Mouse (Mus musculus) intestine, embryonic 15.5 days (tissue): ENCODE results near the gene Crybg2. TPM values are rescaled to one million over a fixed set of nuclear protein-coding genes. Genes with fewer than 3 reads are reported as not detected.

Experiments used
- ATAC-seq: fragments of 200-750 bp; cut with Nextera tagmentation; 2 replicates; pipeline ENCODE4 v1.8.0; 2017; ENCODE audit warnings: moderate TSS enrichment, moderate library complexity
- H3K27ac ChIP-seq: fragments of 300-500 bp; sonication (generic); 2 replicates; pipeline ENCODE4 v1.5.1; 2015; ENCODE audit warnings: mild to moderate bottlenecking, inconsistent platforms
- H3K27me3 ChIP-seq: fragments of 300-500 bp; sonication (generic); replicated peaks from 2 replicates; pipeline ENCODE4 v1.6.1; 2015; ENCODE audit warnings: inconsistent platforms
- H3K36me3 ChIP-seq: fragments of 300-500 bp; sonication (generic); 2 replicates; pipeline ENCODE4 v1.6.1; 2015; ENCODE audit warnings: inconsistent platforms
- H3K4me1 ChIP-seq: fragments of 300-500 bp; sonication (generic); replicated peaks from 2 replicates; pipeline ENCODE4 v1.6.1; 2015; ENCODE audit warnings: inconsistent platforms
- H3K4me2 ChIP-seq: fragments of 300-500 bp; sonication (generic); replicated peaks from 2 replicates; pipeline ENCODE4 v1.6.1; 2015; ENCODE audit warnings: mild to moderate bottlenecking, inconsistent platforms
- H3K4me3 ChIP-seq: fragments of 300-500 bp; sonication (generic); replicated peaks from 2 replicates; pipeline ENCODE4 v1.5.1; 2015; ENCODE audit warnings: inconsistent platforms
- H3K9ac ChIP-seq: fragments of 300-500 bp; sonication (generic); 2 replicates; pipeline ENCODE4 v1.6.1; 2015; ENCODE audit warnings: inconsistent platforms
- H3K9me3 ChIP-seq: fragments of 300-500 bp; sonication (generic); 2 replicates; pipeline ENCODE4 v1.6.1; 2016; ENCODE audit warnings: inconsistent platforms
- WGBS: fragments of 180-500 bp; shearing (Covaris S2); methylation state at CpG from one replicate; pipeline ENCODE4 v1.1.7; 2015; 5-methylcytosine and 5-hydroxymethylcytosine counted together
- polyA plus RNA-seq: library from polyadenylated mRNA; unstranded; fragments of >200 nt; fragmentation: Nextera tagmentation; extraction: Ambion mirVana; gene quantifications from 2 replicates; pipeline ENCODE4 v1.2.1, GENCODE M21; 2015

Gene Crybg2
- polyA plus RNA-seq, 1 experiment from 2014 or later = 14.9 TPM

- Histone ChIP-seq H3K9ac (peak overlapping the region; percentile 85), H3K4me1 (peaks cover 41% of the 10 kb centered on the region), H3K27ac (no peak overlapping the region), H3K9me3 (no peaks in the 10 kb centered on the region), H3K4me3 (peak overlapping the region; percentile 68), H3K36me3 (peaks cover 3% of the 10 kb centered on the region; the same call in 1 of the 2 replicates), H3K27me3 (no peaks in the 10 kb centered on the region), H3K4me2 (peak overlapping the region; percentile 89)
- ATAC-seq = no peak
- WGBS = 55% methylated on average over 8 of the region's 8 CpGs
Measured at GRCm38 (mm10) chr4:134127793-134128192, 67.2 kb downstream of the Crybg2 start.

- Histone ChIP-seq H3K4me1 (peaks cover 41% of the 10 kb centered on the region), H3K27me3 (no peaks in the 10 kb centered on the region), H3K27ac (peak within 1 kb of the TSS; percentile 92), H3K4me3 (peak within 1 kb of the TSS; percentile 68), H3K36me3 (peaks cover 3% of the 10 kb centered on the region; the same call in 1 of the 2 replicates), H3K9ac (peak within 1 kb of the TSS; percentile 85), H3K9me3 (no peaks in the 10 kb centered on the region), H3K4me2 (peak within 1 kb of the TSS; percentile 89)
- WGBS = under 1% methylated on average over 50 of the region's 50 CpGs
- ATAC-seq = peak; percentile 95
Measured at GRCm38 (mm10) chr4:134128221-134128982, 67.8 kb downstream of the Crybg2 start, which contains the start of gene Sh3bgrl3. TSS of gene Sh3bgrl3 (minus strand) at chr4:134128789.

- Histone ChIP-seq H3K4me3 (peak overlapping the region; percentile 68), H3K4me1 (peaks cover 41% of the 10 kb centered on the region), H3K9ac (peak overlapping the region; percentile 85), H3K27me3 (no peaks in the 10 kb centered on the region), H3K27ac (peak overlapping the region; percentile 92), H3K36me3 (peaks cover 3% of the 10 kb centered on the region; the same call in 1 of the 2 replicates), H3K9me3 (no peaks in the 10 kb centered on the region), H3K4me2 (peak overlapping the region; percentile 89)
- ATAC-seq = peak; percentile 69
- WGBS = 1% methylated on average over 14 of the region's 14 CpGs
Measured at GRCm38 (mm10) chr4:134128983-134129362, 68.4 kb downstream of the Crybg2 start.

- no peak for ATAC-seq
- H3K9ac ChIP-seq = peak overlapping the region; percentile 85
Measured at GRCm38 (mm10) chr4:134129482-134129881, 68.9 kb downstream of the Crybg2 start.

GRCm38 (mm10) chr4:134132117-134132516, 71.5 kb downstream of the Crybg2 start:
- WGBS = 77% methylated on average over 3 of the region's 3 CpGs
- H3K9me3 ChIP-seq = no peaks in the 10 kb centered on the region
- no peaks in the 10 kb centered on the region for H3K27me3 ChIP-seq
- no peak overlapping the region for H3K4me2 ChIP-seq
- no peak for ATAC-seq
- H3K27ac ChIP-seq = no peak overlapping the region
- peaks cover 23% of the 10 kb centered on the region for H3K4me1 ChIP-seq
- H3K9ac ChIP-seq = no peak overlapping the region
- H3K4me3 ChIP-seq = no peak overlapping the region
- peaks cover 3% of the 10 kb centered on the region; the same call in 1 of the 2 replicates for H3K36me3 ChIP-seq

More at GRCm38 (mm10) chr4:134129482-134129881, 68.9 kb downstream of the Crybg2 start:
- WGBS = 48% methylated on average over 6 of the region's 6 CpGs
- H3K9me3 ChIP-seq = no peaks in the 10 kb centered on the region
- no peaks in the 10 kb centered on the region for H3K27me3 ChIP-seq
- peak overlapping the region; percentile 89 for H3K4me2 ChIP-seq
- H3K36me3 ChIP-seq = peaks cover 3% of the 10 kb centered on the region; the same call in 1 of the 2 replicates
- H3K27ac ChIP-seq = peak overlapping the region; percentile 92
- peaks cover 36% of the 10 kb centered on the region for H3K4me1 ChIP-seq
- H3K4me3 ChIP-seq = peak overlapping the region; percentile 68

- no peak overlapping the region for H3K4me2 ChIP-seq
- H3K27ac ChIP-seq = no peak overlapping the region
- WGBS = 66% methylated on average over 8 of the region's 8 CpGs
- no peak overlapping the region for H3K9ac ChIP-seq
- ATAC-seq = no peak
- peaks cover 3% of the 10 kb centered on the region; the same call in 1 of the 2 replicates for H3K36me3 ChIP-seq
- H3K4me3 ChIP-seq = no peak overlapping the region
- no peaks in the 10 kb centered on the region for H3K9me3 ChIP-seq
- no peaks in the 10 kb centered on the region for H3K27me3 ChIP-seq
- H3K4me1 ChIP-seq = peaks cover 18% of the 10 kb centered on the region
Measured at GRCm38 (mm10) chr4:134132519-134133095, 72.0 kb downstream of the Crybg2 start.

GRCm38 (mm10) chr4:134136280-134136926, 75.8 kb downstream of the Crybg2 start:
- 45% methylated on average over 3 of the region's 3 CpGs for WGBS

GRCm38 (mm10) chr4:134138857-134139256, 78.2 kb downstream of the Crybg2 start:
- H3K36me3 ChIP-seq = no peaks in the 10 kb centered on the region
- 81% methylated on average over 2 of the region's 2 CpGs for WGBS
- ATAC-seq = no peak
- H3K9me3 ChIP-seq = no peaks in the 10 kb centered on the region
- H3K4me1 ChIP-seq = no peaks in the 10 kb centered on the region
- H3K9ac ChIP-seq = no peak overlapping the region
- no peak overlapping the region for H3K4me2 ChIP-seq
- H3K27ac ChIP-seq = no peak overlapping the region
- H3K27me3 ChIP-seq = no peaks in the 10 kb centered on the region
- H3K4me3 ChIP-seq = no peak overlapping the region

More at GRCm38 (mm10) chr4:134136280-134136926, 75.8 kb downstream of the Crybg2 start:
- H3K9me3 ChIP-seq = no peaks in the 10 kb centered on the region
- no peaks in the 10 kb centered on the region for H3K36me3 ChIP-seq
- H3K4me3 ChIP-seq = no peak overlapping the region
- H3K27me3 ChIP-seq = no peaks in the 10 kb centered on the region
- no peak overlapping the region for H3K9ac ChIP-seq
- ATAC-seq = no peak
- H3K4me1 ChIP-seq = 0 out of 2 replicates have a peak, but pooled peaks cover 3% of the 10 kb centered on the region
- no peak overlapping the region for H3K4me2 ChIP-seq
- H3K27ac ChIP-seq = no peak overlapping the region

Other genes starting within 250 kb of the Crybg2 start
- 124 and 133 TPM in 2 replicates for gene Rps6ka1, start 173.0 kb upstream of the Crybg2 start, polyA plus RNA-seq
- gene Hmgn2, start 92.2 kb upstream of the Crybg2 start, polyA plus RNA-seq = 1,763 and 2,086 TPM in 2 replicates
- gene Dhdds, start 59.9 kb upstream of the Crybg2 start, polyA plus RNA-seq = 40.3 and 41.9 TPM in 2 replicates
- 0.05 and 0.10 TPM in 2 replicates for gene Lin28a, start 42.0 kb upstream of the Crybg2 start, polyA plus RNA-seq
- not detected in 2 replicates for gene Zfp683, start 7.0 kb upstream of the Crybg2 start, polyA plus RNA-seq
- 27.0 and 29.7 TPM in 2 replicates for gene Cd52, start 34.3 kb downstream of the Crybg2 start, polyA plus RNA-seq
- 4.4 and 6.0 TPM in 2 replicates for gene Ubxn11, start 41.8 kb downstream of the Crybg2 start, polyA plus RNA-seq
- gene Sh3bgrl3, start 68.0 kb downstream of the Crybg2 start, polyA plus RNA-seq = 362 and 375 TPM in 2 replicates
- gene Cep85, start 126.3 kb downstream of the Crybg2 start, polyA plus RNA-seq = 90.0 and 91.6 TPM in 2 replicates
- gene Gm7534, start 142.2 kb downstream of the Crybg2 start, polyA plus RNA-seq = not detected in 2 replicates
- 0.19 and 0.43 TPM in 2 replicates for gene Catsper4, start 166.6 kb downstream of the Crybg2 start, polyA plus RNA-seq
- 12.2 and 12.7 TPM in 2 replicates for gene Cnksr1, start 177.6 kb downstream of the Crybg2 start, polyA plus RNA-seq
- 0.23 and 0.34 TPM in 2 replicates for gene E130218I03Rik, start 182.8 kb downstream of the Crybg2 start, polyA plus RNA-seq
- 16.4 and 16.7 TPM in 2 replicates for gene Zfp593, start 184.8 kb downstream of the Crybg2 start, polyA plus RNA-seq
- not detected in 2 replicates for gene Gm30191, start 186.1 kb downstream of the Crybg2 start, polyA plus RNA-seq
- 5.0 TPM in 2 replicates for gene Grrp1, start 193.3 kb downstream of the Crybg2 start, polyA plus RNA-seq
- gene Pdik1l, start 227.1 kb downstream of the Crybg2 start, polyA plus RNA-seq = 15.7 and 17.9 TPM in 2 replicates